Mouse (Mus musculus) lung, postnatal 0 days (tissue): ENCODE measurements at regions not wholly inside any gene's neighbourhood (a gene's known extent, or its start where the extent isn't known, plus 50 kb on each side); places are given as distances from the start of the nearest gene placed in this dataset.

Experiments
- CTCF ChIP-seq: IDR thresholded peaks from 2 replicates; pipeline ENCODE4 v1.5.1; 2016; ENCODE audit warnings: antibody characterized with exemption, mild to moderate bottlenecking
- EP300 ChIP-seq: IDR thresholded peaks from 2 replicates; pipeline ENCODE4 v1.6.1; 2016; ENCODE audit warnings: antibody characterized with exemption, mild to moderate bottlenecking, control low read depth

- TF ChIP-seq CTCF, result no peak
- TF ChIP-seq EP300, result no peak
These were observed 193.6 kb upstream of the A430005L14Rik start for GRCm38 (mm10) chr4:153763413-153763812.
